Mouse (Mus musculus) ES-E14 (cell line): ENCODE measurements at regions not wholly inside any gene's neighbourhood (a gene's known extent, or its start where the extent isn't known, plus 50 kb on each side); places are given as distances from the start of the nearest gene placed in this dataset.

Experiments
- CHD2 ChIP-seq: IDR thresholded peaks from 2 replicates; pipeline ENCODE4 v1.6.1; 2014; ENCODE audit warnings: mild to moderate bottlenecking, low read depth, low read length, inconsistent platforms
- ZNF384 ChIP-seq: IDR thresholded peaks from 2 replicates; pipeline ENCODE4 v1.6.1; 2012; ENCODE audit warnings: low read depth, low read length, inconsistent platforms

DNA sequence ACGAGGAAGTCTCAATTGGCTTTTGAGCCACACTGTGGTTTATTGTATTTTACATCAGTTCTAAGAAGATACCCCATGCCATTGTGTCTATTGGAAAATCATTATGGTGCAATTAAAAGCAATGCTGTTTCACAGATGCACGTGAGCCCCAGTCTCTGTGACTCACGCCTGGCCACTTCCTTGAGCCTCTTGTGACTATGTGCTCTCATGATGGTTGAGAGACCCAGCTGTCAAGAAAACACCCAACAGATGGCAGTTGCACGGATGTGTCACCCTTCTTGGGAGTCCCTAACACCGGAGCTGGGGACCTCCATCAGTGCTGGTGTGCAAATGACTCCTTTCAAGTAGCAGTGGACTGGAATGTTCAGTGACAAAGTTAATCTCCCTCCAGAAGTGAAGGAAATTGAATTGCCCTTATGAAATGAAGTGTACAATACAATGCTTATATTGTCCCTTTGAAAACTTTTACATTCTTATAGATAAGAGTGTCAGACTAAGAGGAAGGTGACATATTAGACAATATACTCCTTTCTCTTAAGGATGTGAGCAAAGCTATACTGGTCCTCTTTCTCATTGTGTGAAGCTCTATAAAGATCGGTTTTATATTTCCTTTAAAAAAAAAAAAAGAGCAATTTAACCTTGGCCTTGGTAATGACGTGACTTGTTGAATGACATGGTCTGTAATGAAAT is 348.5 kb upstream of the Adgrl2 start:
- TF ChIP-seq CHD2 (no peak), ZNF384 (no peak)
